Mouse (Mus musculus) forebrain, embryonic 16.5 days (tissue): ENCODE measurements around the gene Ptdss2. TPM values are rescaled to one million over a fixed set of nuclear protein-coding genes. Genes with fewer than 3 reads are reported as not detected.
A peak's percentile ranks its signal among the peaks of the same experiment; 100 is the strongest.

Experiments used
- ATAC-seq: fragments of 200-750 bp; cut with Nextera tagmentation; 2 replicates; pipeline ENCODE4 v1.8.0; 2017; ENCODE audit warnings: mild to moderate bottlenecking, moderate library complexity
- H3K27ac ChIP-seq: fragments of 300-500 bp; sonication (generic); 2 replicates; pipeline ENCODE4 v1.5.1; 2014; ENCODE audit warnings: low read length, control low read depth
- H3K27me3 ChIP-seq: fragments of 300-500 bp; sonication (generic); replicated peaks from 2 replicates; pipeline ENCODE4 v1.6.1; 2014; ENCODE audit warnings: low read length; ENCODE audit not compliant: control insufficient read depth, insufficient read depth
- H3K36me3 ChIP-seq: fragments of 300-500 bp; sonication (generic); 2 replicates; pipeline ENCODE4 v1.6.1; 2014; ENCODE audit not compliant: control insufficient read depth, insufficient read depth
- H3K4me1 ChIP-seq: fragments of 300-500 bp; sonication (generic); replicated peaks from 2 replicates; pipeline ENCODE4 v1.6.1; 2014; ENCODE audit warnings: low read length; ENCODE audit not compliant: control insufficient read depth, insufficient read depth
- H3K4me2 ChIP-seq: fragments of 300-500 bp; sonication (generic); 2 replicates; pipeline ENCODE4 v1.6.1; 2014; ENCODE audit warnings: mild to moderate bottlenecking, low read length, control low read depth
- H3K4me3 ChIP-seq: fragments of 300-500 bp; sonication (generic); replicated peaks from 2 replicates; pipeline ENCODE4 v1.5.1; 2014; ENCODE audit warnings: mild to moderate bottlenecking, low read length, control low read depth
- H3K9ac ChIP-seq: fragments of 300-500 bp; sonication (generic); replicated peaks from 2 replicates; pipeline ENCODE4 v1.6.1; 2014; ENCODE audit warnings: low read depth, low read length, control low read depth
- H3K9me3 ChIP-seq: fragments of 300-500 bp; sonication (generic); 2 replicates; pipeline ENCODE4 v1.6.1; 2016; ENCODE audit warnings: low read length; ENCODE audit not compliant: control insufficient read depth
- WGBS: fragments of 180-500 bp; shearing (Covaris S2); extraction: QIAGEN DNeasy Blood & Tissue Kit; methylation state at CpG from one replicate; pipeline ENCODE4 v1.1.7; 2014; 5-methylcytosine and 5-hydroxymethylcytosine counted together
- polyA plus RNA-seq: library from polyadenylated mRNA; unstranded; fragments of >200 nt; fragmentation: Nextera tagmentation; extraction: Ambion mirVana; gene quantifications from 2 replicates; pipeline ENCODE4 v1.2.1, GENCODE M21; 2015

Ptdss2 gene
- polyA plus RNA-seq, 1 experiment from 2014 or later: 74.9 TPM

DNA sequence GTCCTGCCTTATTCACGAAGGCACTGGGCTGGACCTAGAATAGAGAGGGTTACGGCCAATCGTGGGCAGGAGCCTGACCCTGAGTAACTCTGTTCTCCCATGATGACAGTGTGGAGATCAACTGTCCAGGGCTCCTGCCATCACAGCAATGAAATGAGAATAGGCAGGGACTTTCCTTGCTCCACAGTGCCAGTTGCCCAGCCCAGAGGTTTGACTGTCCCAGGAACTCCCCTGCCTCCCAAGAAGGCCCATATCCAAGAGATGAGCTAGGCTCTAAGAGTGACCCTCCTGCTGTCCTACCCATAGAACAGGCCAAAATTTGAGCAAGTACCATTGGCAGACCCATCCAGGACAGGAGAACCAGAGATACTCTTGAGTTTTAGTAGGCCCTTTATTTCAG, 66.6 kb downstream of the Ptdss2 start:
- Histone ChIP-seq H3K27me3 (no peaks in the 10 kb centered on the region), H3K9me3 (no peaks in the 10 kb centered on the region), H3K4me1 (peaks cover 10% of the 10 kb centered on the region), H3K4me3 (no peak overlapping the region), H3K4me2 (no peak overlapping the region), H3K9ac (no peak overlapping the region), H3K36me3 (peaks cover 22% of the 10 kb centered on the region), H3K27ac (no peak overlapping the region)
- 94% methylated on average over 3 of the region's 3 CpGs for WGBS
- no peak for ATAC-seq

DNA sequence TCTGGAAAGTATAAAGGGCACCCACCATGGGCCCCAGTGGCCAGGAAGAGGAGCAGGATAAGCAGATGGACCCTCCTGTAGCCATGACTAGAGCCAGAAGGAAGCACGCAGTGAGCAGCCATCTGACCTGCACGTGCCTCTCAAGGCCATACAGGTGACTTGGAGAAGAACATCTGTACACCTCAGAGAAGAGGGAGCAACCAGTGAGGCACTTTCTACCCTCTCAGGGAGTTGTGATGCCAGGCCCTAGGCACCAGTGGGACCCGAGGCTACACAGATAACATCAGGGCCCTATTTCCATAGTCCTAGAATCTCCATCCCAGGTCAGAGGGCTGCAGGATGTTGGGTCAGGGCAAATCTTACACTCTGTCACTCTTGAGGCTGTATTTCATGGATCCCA, 68.0 kb downstream of the Ptdss2 start:
- H3K4me2 ChIP-seq: no peak overlapping the region
- no peak for ATAC-seq
- 98% methylated on average over 3 of the region's 3 CpGs for WGBS
- no peak overlapping the region for H3K4me3 ChIP-seq
- H3K27ac ChIP-seq: no peak overlapping the region
- H3K27me3 ChIP-seq: no peaks in the 10 kb centered on the region
- H3K9ac ChIP-seq: no peak overlapping the region
- no peaks in the 10 kb centered on the region for H3K9me3 ChIP-seq
- H3K36me3 ChIP-seq: peaks cover 22% of the 10 kb centered on the region
- peaks cover 16% of the 10 kb centered on the region for H3K4me1 ChIP-seq

- ATAC-seq: no peak
- no peak overlapping the region for H3K27ac ChIP-seq
- H3K4me1 ChIP-seq: peaks cover 20% of the 10 kb centered on the region
- H3K36me3 ChIP-seq: peaks cover 22% of the 10 kb centered on the region
- no peak overlapping the region for H3K9ac ChIP-seq
- 89% methylated on average over 14 of the region's 14 CpGs for WGBS
- no peak overlapping the region for H3K4me3 ChIP-seq
- no peaks in the 10 kb centered on the region for H3K27me3 ChIP-seq
- H3K4me2 ChIP-seq: no peak overlapping the region
- no peaks in the 10 kb centered on the region for H3K9me3 ChIP-seq
These were observed 68.9 kb downstream of the Ptdss2 start for GRCm38 (mm10) chr7:141191036-141191435.

GRCm38 (mm10) chr7:141191796-141192685, 69.9 kb downstream of the Ptdss2 start:
- Histone ChIP-seq H3K27ac (no peak overlapping the region), H3K4me3 (no peak overlapping the region), H3K4me1 (peaks cover 20% of the 10 kb centered on the region), H3K9ac (no peak overlapping the region), H3K4me2 (peak overlapping the region; percentile 93), H3K36me3 (peaks cover 22% of the 10 kb centered on the region), H3K27me3 (no peaks in the 10 kb centered on the region), H3K9me3 (no peaks in the 10 kb centered on the region)
- no peak for ATAC-seq
- 90% methylated on average over 24 of the region's 24 CpGs for WGBS

DNA sequence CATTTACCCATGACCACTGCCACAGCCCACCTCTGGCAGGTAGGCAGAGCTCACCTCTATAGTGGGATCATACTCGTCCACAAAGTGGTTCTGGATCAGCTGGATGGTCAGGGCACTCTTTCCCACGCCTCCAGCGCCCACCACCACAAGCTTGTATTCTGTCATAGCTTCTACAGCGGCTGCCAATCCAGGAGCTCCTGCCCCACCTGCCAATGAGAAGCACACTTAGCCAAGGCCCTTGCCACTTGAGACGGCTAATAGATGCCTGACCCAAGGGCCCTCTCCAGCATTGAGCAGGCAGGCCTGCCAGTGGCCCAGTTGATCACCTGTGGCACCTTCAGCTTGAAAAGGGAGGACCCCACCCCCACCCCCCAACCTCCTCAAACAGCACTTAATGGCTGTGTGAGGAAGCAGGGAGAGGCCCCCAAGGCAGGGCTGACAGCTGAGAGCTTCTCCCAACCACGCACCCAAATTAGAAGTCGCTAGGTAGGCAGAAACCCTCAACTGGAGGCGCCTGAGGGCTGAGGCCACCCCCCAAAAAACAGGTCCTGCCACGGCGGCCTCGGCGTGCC, 70.7 kb downstream of the Ptdss2 start:
- peak overlapping the region; percentile 93 for H3K4me2 ChIP-seq
- H3K27ac ChIP-seq: no peak overlapping the region; the same call in 1 of the 2 replicates
- 23% methylated on average over 12 of the region's 12 CpGs for WGBS
- no peaks in the 10 kb centered on the region for H3K9me3 ChIP-seq
- no peak for ATAC-seq
- H3K9ac ChIP-seq: peak overlapping the region; percentile 96
- H3K4me1 ChIP-seq: peaks cover 20% of the 10 kb centered on the region
- peaks cover 22% of the 10 kb centered on the region for H3K36me3 ChIP-seq
- no peaks in the 10 kb centered on the region for H3K27me3 ChIP-seq
- H3K4me3 ChIP-seq: peak overlapping the region; percentile 88

DNA sequence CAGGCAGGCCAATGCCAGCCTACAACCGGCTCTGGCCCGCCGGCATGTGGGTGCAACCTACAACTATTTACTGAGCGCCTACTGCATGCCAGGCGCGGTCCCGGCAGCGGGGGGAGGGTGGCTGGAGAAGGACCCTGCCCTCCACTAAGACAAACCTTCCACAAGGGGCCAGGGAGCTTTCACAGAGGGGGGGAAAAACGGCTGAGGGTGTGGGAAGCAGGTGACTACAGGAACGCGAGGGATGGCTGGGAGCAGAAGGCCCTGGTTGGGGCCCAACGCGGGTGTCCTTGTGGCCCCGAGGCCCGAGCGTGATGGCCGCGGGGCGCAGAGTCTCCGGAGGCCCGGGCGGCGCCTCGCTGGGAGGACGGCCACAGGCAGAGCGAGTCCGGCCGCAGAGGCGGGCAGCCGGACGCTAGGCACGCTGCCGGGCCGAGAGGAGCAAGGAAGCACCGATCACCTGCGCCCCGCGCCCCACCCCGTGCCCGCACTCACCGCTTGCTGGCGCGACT, 71.2 kb downstream of the Ptdss2 start:
- Histone ChIP-seq H3K9ac (peak overlapping the region; percentile 96), H3K27me3 (no peaks in the 10 kb centered on the region), H3K36me3 (peaks cover 22% of the 10 kb centered on the region), H3K4me1 (peaks cover 20% of the 10 kb centered on the region), H3K27ac (peak overlapping the region; percentile 48; the same call in 1 of the 2 replicates), H3K4me3 (peak overlapping the region; percentile 88), H3K4me2 (peak overlapping the region; percentile 93), H3K9me3 (no peaks in the 10 kb centered on the region)
- ATAC-seq: 0 out of 2 replicates have a peak, but pooled peaks have one; percentile 7
- WGBS: 1% methylated on average over 39 of the region's 43 CpGs

DNA sequence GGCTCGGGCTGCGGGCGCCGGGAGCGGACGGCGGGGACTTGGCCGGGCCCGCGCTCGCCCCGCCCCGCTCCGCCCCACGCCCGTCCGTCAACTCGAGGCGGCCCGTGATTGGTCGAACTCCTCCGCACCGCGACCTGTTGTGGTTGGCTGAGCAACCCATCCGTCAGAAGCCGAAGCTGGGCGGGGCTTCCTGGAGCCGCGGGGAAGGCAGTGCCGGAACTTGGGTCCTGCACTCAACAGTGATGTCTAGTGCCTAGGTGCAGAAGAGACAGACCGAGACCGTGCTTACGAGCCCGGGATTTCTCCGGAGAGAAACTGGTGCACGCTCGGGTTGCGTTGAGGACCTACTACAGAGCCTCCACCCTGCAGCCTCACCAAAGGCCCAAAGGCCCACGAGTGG, 71.8 kb downstream of the Ptdss2 start, which contains the start of the genes Hras and Lrrc56:
Gene Hras, minus strand, starts transcription at position 58 of the 400 bp plus-strand sequence.
Gene Lrrc56, plus strand, starts transcription at position 210 of the 400 bp plus-strand sequence.
- under 1% methylated on average over 39 of the region's 39 CpGs for WGBS
- peak; percentile 94 for ATAC-seq
- Histone ChIP-seq H3K9me3 (no peaks in the 10 kb centered on the region), H3K4me2 (peak within 1 kb of the TSS; percentile 99), H3K9ac (peak within 1 kb of the TSS; percentile 96), H3K27me3 (no peaks in the 10 kb centered on the region), H3K4me1 (peaks cover 20% of the 10 kb centered on the region), H3K36me3 (peaks cover 22% of the 10 kb centered on the region), H3K4me3 (peak within 1 kb of the TSS; percentile 88), H3K27ac (peak within 1 kb of the TSS; percentile 80)

DNA sequence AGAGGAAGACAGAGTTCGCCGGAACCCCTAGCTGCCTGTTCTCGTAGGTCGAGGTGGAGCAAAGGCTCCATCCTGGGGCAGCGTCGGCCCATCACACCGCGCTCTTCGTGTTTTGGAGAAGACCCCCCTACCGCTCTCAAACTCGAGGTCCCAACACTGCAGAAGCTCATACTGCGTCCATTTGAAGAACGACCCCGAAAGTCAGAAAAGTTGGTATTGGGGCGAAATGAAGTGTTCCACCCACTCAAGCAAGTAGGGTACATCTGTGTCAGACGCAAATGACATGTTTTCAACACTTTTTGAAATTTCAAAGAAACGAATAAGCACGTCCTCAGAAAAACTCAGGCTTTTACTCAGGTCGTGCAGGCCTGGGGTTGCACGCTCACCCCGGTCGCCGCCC, 72.2 kb downstream of the Ptdss2 start:
- Histone ChIP-seq H3K4me3 (peak overlapping the region; percentile 88), H3K4me2 (peak overlapping the region; percentile 99), H3K27ac (peak overlapping the region; percentile 80), H3K27me3 (no peaks in the 10 kb centered on the region), H3K9me3 (no peaks in the 10 kb centered on the region), H3K9ac (peak overlapping the region; percentile 65), H3K36me3 (peaks cover 17% of the 10 kb centered on the region), H3K4me1 (peaks cover 20% of the 10 kb centered on the region)
- ATAC-seq: no peak
- WGBS: under 1% methylated on average over 23 of the region's 23 CpGs

GRCm38 (mm10) chr7:141194830-141195229, 72.6 kb downstream of the Ptdss2 start:
- H3K9me3 ChIP-seq: no peaks in the 10 kb centered on the region
- no peaks in the 10 kb centered on the region for H3K27me3 ChIP-seq
- H3K27ac ChIP-seq: peak overlapping the region; percentile 80
- H3K9ac ChIP-seq: peak overlapping the region; percentile 65
- H3K4me3 ChIP-seq: peak overlapping the region; percentile 88
- WGBS: under 1% methylated on average over 28 of the region's 28 CpGs
- H3K4me1 ChIP-seq: peaks cover 20% of the 10 kb centered on the region
- peak; percentile 43 for ATAC-seq
- H3K36me3 ChIP-seq: peaks cover 15% of the 10 kb centered on the region; the same call in 1 of the 2 replicates
- peak overlapping the region; percentile 99 for H3K4me2 ChIP-seq
